Mouse (Mus musculus): Measurements from ENCODE around the gene Cad. TPM values are rescaled to one million over a fixed set of nuclear protein-coding genes. Genes with fewer than 3 reads are reported as not detected.
"Not testable (repeated sequence)": the region's sequence is repeated elsewhere in the genome, so short reads cannot be mapped to it uniquely, and the experiment has no call there.

Gene Cad
- total RNA-seq (2022), result 10 to 100 TPM; 13.0 to 17.3 (median 16.3) TPM

- DNase-seq (ENCODE audit: low spot score), result peak; percentile 95
Measured at GRCm38 (mm10) chr5:31054261-31055215, at the start of gene Cad. Cad (plus strand) TSS chr5:31054780.

GRCm38 (mm10) chr5:31012737-31013136 lies 41.8 kb upstream of the Cad start:
- DNase-seq (ENCODE audit: low spot score), result no peak

GRCm38 (mm10) chr5:31015913-31016312 lies 38.7 kb upstream of the Cad start:
- no peak for DNase-seq (ENCODE audit: low spot score)

- not testable (repeated sequence) for DNase-seq (ENCODE audit: low spot score)
Measured at GRCm38 (mm10) chr5:31021790-31022189, 32.8 kb upstream of the Cad start.

GRCm38 (mm10) chr5:31022690-31023089 lies 31.9 kb upstream of the Cad start:
- no peak for DNase-seq (ENCODE audit: low spot score)

GRCm38 (mm10) chr5:31023254-31023653 lies 31.3 kb upstream of the Cad start:
- DNase-seq (ENCODE audit: low spot score), result no peak

GRCm38 (mm10) chr5:31024641-31025040 lies 29.9 kb upstream of the Cad start:
- no peak for DNase-seq (ENCODE audit: low spot score)

- no peak for DNase-seq (ENCODE audit: low spot score)
Measured at GRCm38 (mm10) chr5:31030926-31031325, 23.7 kb upstream of the Cad start.

GRCm38 (mm10) chr5:31031508-31031907 lies 23.1 kb upstream of the Cad start:
- DNase-seq (ENCODE audit: low spot score), result no peak

GRCm38 (mm10) chr5:31034669-31035068 lies 19.9 kb upstream of the Cad start:
- DNase-seq (ENCODE audit: low spot score), result no peak

- DNase-seq (ENCODE audit: low spot score), result not testable (repeated sequence)
Measured at GRCm38 (mm10) chr5:31036556-31036955, 18.0 kb upstream of the Cad start.

- no peak for DNase-seq (ENCODE audit: low spot score)
Measured at GRCm38 (mm10) chr5:31038171-31038845, 16.3 kb upstream of the Cad start.

- DNase-seq (ENCODE audit: low spot score), result no peak
Measured at GRCm38 (mm10) chr5:31046416-31046815, 8.2 kb upstream of the Cad start.

GRCm38 (mm10) chr5:31047074-31047473 lies 7.5 kb upstream of the Cad start:
- no peak for DNase-seq (ENCODE audit: low spot score)

- peak; percentile 98 for DNase-seq (ENCODE audit: low spot score)
Measured at GRCm38 (mm10) chr5:31047848-31048762, 6.5 kb upstream of the Cad start, which contains the start of gene Atraid. Atraid (plus strand) TSS chr5:31048312.

GRCm38 (mm10) chr5:31048763-31049641 lies 5.6 kb upstream of the Cad start, which contains the start of gene Slc5a6:
Slc5a6 (minus strand) TSS chr5:31048924.
- DNase-seq (ENCODE audit: low spot score), result peak; percentile 49

GRCm38 (mm10) chr5:31050427-31050826 lies 4.2 kb upstream of the Cad start:
- no peak for DNase-seq (ENCODE audit: low spot score)

GRCm38 (mm10) chr5:31053728-31054127 lies 852 bp upstream of the Cad start:
- not testable (repeated sequence) for DNase-seq (ENCODE audit: low spot score)

- peak; percentile 7 for DNase-seq (ENCODE audit: low spot score)
Measured at GRCm38 (mm10) chr5:31055216-31056140, 898 bp downstream of the Cad start.
